Mouse (Mus musculus): ENCODE measurements around the gene Kcnab2. TPM values are rescaled to one million over a fixed set of nuclear protein-coding genes. Genes with fewer than 3 reads are reported as not detected.

Kcnab2 gene
- polyA plus RNA-seq, 1 experiment from 2014 or later: 5.8 TPM

DNA sequence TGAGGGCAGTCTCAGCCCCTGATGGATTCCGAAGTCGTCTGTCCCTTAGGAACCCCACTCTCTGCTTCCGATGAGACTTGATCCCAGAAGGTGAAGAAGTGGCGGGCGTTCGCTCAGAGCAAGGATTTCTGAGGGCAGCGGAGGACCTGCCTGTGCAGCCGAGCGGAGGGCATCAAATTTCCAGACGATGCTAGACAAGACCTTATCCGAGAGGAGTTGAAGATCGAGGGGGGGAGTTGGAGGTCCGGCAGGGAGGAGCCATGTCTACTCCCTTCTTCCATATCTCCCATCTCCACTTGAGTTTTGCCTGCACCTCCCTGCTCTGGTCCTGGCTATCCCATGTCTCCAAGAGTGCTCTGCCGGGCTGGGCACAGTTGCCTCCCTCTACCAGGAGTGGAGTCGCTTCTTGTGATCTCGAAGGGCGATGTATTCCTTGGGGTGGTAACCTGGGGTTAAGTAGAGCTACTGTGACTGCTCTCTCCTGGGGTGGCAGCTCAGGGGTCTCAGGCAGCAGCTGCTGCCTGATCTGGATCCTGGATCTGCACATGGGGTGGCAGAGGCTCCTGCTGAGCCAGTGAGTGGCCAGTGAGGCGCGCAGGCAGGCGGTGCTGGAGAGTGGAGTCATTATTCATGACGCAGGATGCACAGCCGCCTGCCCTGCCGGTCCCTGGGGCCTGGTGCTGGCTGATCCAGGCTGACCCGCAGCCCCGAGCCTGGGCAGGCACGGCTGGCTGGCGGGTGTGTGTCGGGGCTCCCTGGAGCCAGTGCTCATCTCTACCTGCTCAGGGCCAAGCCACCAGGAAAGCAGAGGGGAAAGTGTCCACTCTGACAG, 59.2 kb downstream of the Kcnab2 start:
- Histone ChIP-seq H3K27me3 (ENCODE audit: control insufficient read depth, insufficient read depth, low read length) (no peaks in the 10 kb centered on the region), H3K4me1 (ENCODE audit: control insufficient read depth, insufficient read depth, low read length) (no peaks in the 10 kb centered on the region), H3K9ac (ENCODE audit: low read length) (no peak overlapping the region), H3K9me3 (replicated peaks; ENCODE audit: control insufficient read depth, low read length) (no peaks in the 10 kb centered on the region), H3K4me3 (replicated peaks; ENCODE audit: low read length) (no peak overlapping the region), H3K27ac (ENCODE audit: low read length) (no peak overlapping the region), H3K4me2 (ENCODE audit: low read depth, low read length) (no peak overlapping the region), H3K36me3 (ENCODE audit: control insufficient read depth, insufficient read depth, low read length) (no peaks in the 10 kb centered on the region)
- 39% methylated on average over 28 of the region's 28 CpGs for WGBS
- no peak for ATAC-seq (ENCODE audit: insufficient read depth, low FRiP score)

DNA sequence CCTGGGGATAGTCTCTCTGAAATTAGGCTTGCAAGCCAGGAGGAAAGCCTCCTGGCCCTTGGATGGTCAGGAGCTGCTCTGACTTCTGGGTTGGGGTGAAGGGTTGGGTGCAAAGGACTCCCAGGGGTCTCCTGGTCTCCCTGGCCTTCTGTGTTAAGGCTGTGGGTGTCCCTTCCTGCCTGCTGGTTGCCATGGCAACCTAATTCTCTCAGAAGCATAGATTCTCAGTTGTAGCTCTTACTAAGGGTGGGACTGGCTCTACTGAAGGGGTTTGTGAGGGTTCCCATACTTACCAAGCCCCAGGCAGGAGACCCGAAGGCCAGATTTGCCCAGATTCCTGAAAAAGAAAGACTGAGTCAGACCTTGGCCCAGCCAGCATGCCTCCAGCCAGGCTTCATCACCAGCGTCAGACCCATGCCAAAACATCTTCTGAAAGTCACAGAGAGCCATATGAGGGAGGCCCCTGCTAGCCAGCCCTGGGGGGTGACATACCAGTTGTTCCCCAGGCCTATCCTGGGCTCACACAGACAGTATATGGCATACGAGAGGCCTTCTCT, 65.1 kb downstream of the Kcnab2 start:
- H3K4me2 ChIP-seq (ENCODE audit: low read depth, low read length): no peak overlapping the region
- no peaks in the 10 kb centered on the region for H3K9me3 ChIP-seq (replicated peaks; ENCODE audit: control insufficient read depth, low read length)
- H3K4me3 ChIP-seq (replicated peaks; ENCODE audit: low read length): no peak overlapping the region
- WGBS: 82% methylated on average over 3 of the region's 3 CpGs
- no peaks in the 10 kb centered on the region for H3K27me3 ChIP-seq (ENCODE audit: control insufficient read depth, insufficient read depth, low read length)
- H3K27ac ChIP-seq (ENCODE audit: low read length): no peak overlapping the region
- ATAC-seq (ENCODE audit: insufficient read depth, low FRiP score): no peak
- H3K4me1 ChIP-seq (ENCODE audit: control insufficient read depth, insufficient read depth, low read length): no peaks in the 10 kb centered on the region
- no peak overlapping the region for H3K9ac ChIP-seq (ENCODE audit: low read length)
- H3K36me3 ChIP-seq (ENCODE audit: control insufficient read depth, insufficient read depth, low read length): no peaks in the 10 kb centered on the region

DNA sequence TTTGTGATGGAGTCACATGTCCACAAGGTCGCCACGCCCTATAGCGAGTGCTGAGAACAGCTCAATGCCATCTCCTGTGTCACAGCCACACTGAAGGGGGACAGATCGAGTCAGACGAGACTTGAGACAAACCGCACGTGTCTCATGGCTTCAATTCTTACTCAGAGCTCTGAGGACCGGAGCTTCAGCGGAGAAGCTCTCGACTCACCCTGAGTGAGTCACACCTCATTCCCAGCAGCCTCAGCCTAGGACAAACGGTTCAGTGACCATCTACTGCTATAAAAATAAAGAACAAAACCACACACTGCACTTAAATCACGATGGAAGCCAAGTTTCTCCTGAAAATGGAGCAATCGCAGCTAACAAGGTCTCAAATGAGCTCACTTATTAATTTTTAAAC, 66.7 kb downstream of the Kcnab2 start:
- no peaks in the 10 kb centered on the region for H3K9me3 ChIP-seq (replicated peaks; ENCODE audit: control insufficient read depth, low read length)
- no peak overlapping the region for H3K4me2 ChIP-seq (ENCODE audit: low read depth, low read length)
- no peak overlapping the region for H3K27ac ChIP-seq (ENCODE audit: low read length)
- no peaks in the 10 kb centered on the region for H3K27me3 ChIP-seq (ENCODE audit: control insufficient read depth, insufficient read depth, low read length)
- no peak overlapping the region for H3K9ac ChIP-seq (ENCODE audit: low read length)
- no peaks in the 10 kb centered on the region for H3K36me3 ChIP-seq (ENCODE audit: control insufficient read depth, insufficient read depth, low read length)
- WGBS: 72% methylated on average over 13 of the region's 13 CpGs
- H3K4me3 ChIP-seq (replicated peaks; ENCODE audit: low read length): no peak overlapping the region
- no peaks in the 10 kb centered on the region for H3K4me1 ChIP-seq (ENCODE audit: control insufficient read depth, insufficient read depth, low read length)
- ATAC-seq (ENCODE audit: insufficient read depth, low FRiP score): no peak

DNA sequence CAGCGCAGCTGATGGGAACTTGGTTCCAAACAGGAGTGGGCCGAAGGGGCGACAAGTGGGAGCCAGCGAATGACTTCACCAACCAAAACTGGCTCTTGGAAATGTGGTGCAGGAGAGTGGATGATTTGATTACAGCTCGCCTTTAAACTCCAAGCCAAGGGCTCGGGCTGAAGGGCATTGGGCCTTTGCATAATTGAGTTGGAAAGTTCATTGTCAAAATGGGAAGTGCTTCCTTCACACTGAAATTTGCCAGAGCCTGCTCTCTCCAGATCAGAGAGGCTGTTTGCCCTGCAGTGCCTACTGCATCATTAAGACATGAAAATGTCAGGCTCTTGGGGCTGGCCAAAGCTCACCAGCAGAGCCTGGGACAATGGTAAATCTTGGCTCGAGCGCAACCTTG, 71.1 kb downstream of the Kcnab2 start:
- 71% methylated on average over 8 of the region's 8 CpGs for WGBS
- Histone ChIP-seq H3K4me2 (ENCODE audit: low read depth, low read length) (no peak overlapping the region), H3K36me3 (ENCODE audit: control insufficient read depth, insufficient read depth, low read length) (no peaks in the 10 kb centered on the region), H3K9ac (ENCODE audit: low read length) (no peak overlapping the region), H3K4me3 (replicated peaks; ENCODE audit: low read length) (no peak overlapping the region), H3K9me3 (replicated peaks; ENCODE audit: control insufficient read depth, low read length) (no peaks in the 10 kb centered on the region), H3K27ac (ENCODE audit: low read length) (no peak overlapping the region), H3K4me1 (ENCODE audit: control insufficient read depth, insufficient read depth, low read length) (no peaks in the 10 kb centered on the region), H3K27me3 (ENCODE audit: control insufficient read depth, insufficient read depth, low read length) (no peaks in the 10 kb centered on the region)
- ATAC-seq (ENCODE audit: insufficient read depth, low FRiP score): no peak

DNA sequence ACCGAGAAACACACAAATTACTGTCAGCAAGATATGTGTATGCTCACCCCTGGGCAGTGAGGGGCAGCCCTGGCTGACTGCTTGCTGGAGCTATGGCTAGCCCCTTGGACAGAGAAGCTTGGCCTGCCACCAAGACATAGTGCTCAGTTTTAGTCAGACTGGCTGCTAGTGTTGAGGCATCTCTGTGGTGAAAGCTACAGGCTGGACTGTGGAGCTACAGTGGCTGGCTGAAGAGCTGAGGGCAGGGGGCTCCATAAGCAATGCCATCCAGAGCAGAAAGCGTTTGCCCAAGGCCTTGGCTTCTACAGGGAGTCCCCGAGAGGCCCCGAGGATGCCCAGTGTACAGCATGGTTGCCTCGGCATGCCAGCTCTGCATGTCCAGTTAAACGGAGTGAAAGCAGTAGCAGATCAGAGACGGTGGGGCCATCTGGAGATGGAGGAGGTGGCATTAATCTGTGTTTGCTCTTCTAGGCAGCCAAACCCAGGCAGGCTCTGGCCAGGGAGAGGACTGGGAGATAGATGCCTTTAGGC, 71.9 kb downstream of the Kcnab2 start:
- H3K4me1 ChIP-seq (ENCODE audit: control insufficient read depth, insufficient read depth, low read length): no peaks in the 10 kb centered on the region
- ATAC-seq (ENCODE audit: insufficient read depth, low FRiP score): no peak
- no peak overlapping the region for H3K27ac ChIP-seq (ENCODE audit: low read length)
- H3K4me2 ChIP-seq (ENCODE audit: low read depth, low read length): no peak overlapping the region
- WGBS: 66% methylated on average over 7 of the region's 7 CpGs
- H3K9me3 ChIP-seq (replicated peaks; ENCODE audit: control insufficient read depth, low read length): no peaks in the 10 kb centered on the region
- no peaks in the 10 kb centered on the region for H3K36me3 ChIP-seq (ENCODE audit: control insufficient read depth, insufficient read depth, low read length)
- H3K4me3 ChIP-seq (replicated peaks; ENCODE audit: low read length): no peak overlapping the region
- H3K9ac ChIP-seq (ENCODE audit: low read length): no peak overlapping the region; the same call in 1 of the 2 replicates
- H3K27me3 ChIP-seq (ENCODE audit: control insufficient read depth, insufficient read depth, low read length): no peaks in the 10 kb centered on the region

DNA sequence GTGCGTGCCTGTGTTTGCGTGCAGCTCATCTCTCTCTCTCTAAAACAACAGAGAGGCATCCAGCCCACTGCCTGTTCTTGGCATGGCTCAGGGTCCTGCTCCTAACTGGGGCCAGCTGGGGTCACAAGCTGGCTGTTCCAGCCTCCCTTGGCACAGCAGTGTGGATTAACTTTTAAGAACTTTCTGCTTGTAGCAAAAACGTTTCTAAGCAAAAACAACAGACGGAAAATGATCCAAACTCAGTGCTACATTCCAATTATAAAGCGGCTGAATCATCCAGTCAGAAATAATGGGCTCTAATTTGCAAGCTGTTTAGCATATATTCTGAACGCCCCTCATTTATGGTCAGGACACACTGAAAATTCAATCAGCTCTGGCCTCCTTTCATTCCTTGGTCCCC, 72.5 kb downstream of the Kcnab2 start:
- Histone ChIP-seq H3K27ac (ENCODE audit: low read length) (no peak overlapping the region), H3K9me3 (replicated peaks; ENCODE audit: control insufficient read depth, low read length) (no peaks in the 10 kb centered on the region), H3K36me3 (ENCODE audit: control insufficient read depth, insufficient read depth, low read length) (no peaks in the 10 kb centered on the region), H3K27me3 (ENCODE audit: control insufficient read depth, insufficient read depth, low read length) (no peaks in the 10 kb centered on the region), H3K9ac (ENCODE audit: low read length) (no peak overlapping the region), H3K4me1 (ENCODE audit: control insufficient read depth, insufficient read depth, low read length) (no peaks in the 10 kb centered on the region), H3K4me3 (replicated peaks; ENCODE audit: low read length) (no peak overlapping the region), H3K4me2 (ENCODE audit: low read depth, low read length) (no peak overlapping the region)
- ATAC-seq (ENCODE audit: insufficient read depth, low FRiP score): no peak
- WGBS: 74% methylated on average over 6 of the region's 6 CpGs

DNA sequence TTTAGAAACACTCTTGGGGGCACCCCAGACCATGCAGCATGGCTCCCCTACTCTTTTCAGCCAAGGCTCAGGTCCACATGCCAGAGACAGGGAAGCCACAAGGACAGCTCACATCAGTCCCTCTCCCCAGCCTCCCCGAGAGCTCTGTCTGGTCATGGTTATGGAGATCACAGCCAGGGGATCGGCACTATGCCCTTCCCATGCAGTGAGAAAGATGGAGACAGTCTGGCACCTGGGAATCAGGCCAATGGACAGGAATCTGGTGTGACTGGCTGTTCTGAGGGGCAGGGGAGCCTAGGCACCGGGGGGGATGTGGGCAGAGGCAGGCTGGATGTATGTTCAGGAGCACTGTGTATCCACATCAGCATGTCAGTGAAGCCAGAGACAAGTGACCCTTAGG, 78.7 kb downstream of the Kcnab2 start:
- H3K27ac ChIP-seq (ENCODE audit: low read length): no peak overlapping the region
- no peak for ATAC-seq (ENCODE audit: insufficient read depth, low FRiP score)
- H3K9me3 ChIP-seq (replicated peaks; ENCODE audit: control insufficient read depth, low read length): no peaks in the 10 kb centered on the region
- no peaks in the 10 kb centered on the region for H3K4me1 ChIP-seq (ENCODE audit: control insufficient read depth, insufficient read depth, low read length)
- H3K9ac ChIP-seq (ENCODE audit: low read length): no peak overlapping the region
- H3K36me3 ChIP-seq (ENCODE audit: control insufficient read depth, insufficient read depth, low read length): no peaks in the 10 kb centered on the region
- H3K4me3 ChIP-seq (replicated peaks; ENCODE audit: low read length): no peak overlapping the region
- H3K4me2 ChIP-seq (ENCODE audit: low read depth, low read length): no peak overlapping the region
- no peaks in the 10 kb centered on the region for H3K27me3 ChIP-seq (ENCODE audit: control insufficient read depth, insufficient read depth, low read length)
- WGBS: 78% methylated on average over 3 of the region's 3 CpGs

DNA sequence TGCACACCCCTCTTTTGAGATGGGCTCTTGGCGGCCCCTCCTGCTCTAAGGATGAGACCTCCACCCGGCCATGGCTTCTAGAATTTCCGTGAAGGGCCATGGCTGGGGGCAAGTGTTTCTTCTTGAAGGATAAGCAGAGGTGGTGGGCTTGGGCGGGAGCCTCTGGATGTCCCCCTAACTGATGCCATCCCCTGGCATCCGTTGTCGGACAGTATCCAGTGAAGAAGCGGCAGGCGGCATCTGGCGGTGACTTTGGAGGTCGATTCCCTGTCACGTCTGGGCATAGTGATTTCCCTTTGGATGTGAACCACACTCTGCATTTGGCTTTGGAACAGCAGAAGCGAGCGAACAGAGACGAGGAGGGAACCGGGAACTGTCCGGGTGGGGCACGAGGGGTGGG, 85.0 kb downstream of the Kcnab2 start:
- no peaks in the 10 kb centered on the region for H3K27me3 ChIP-seq (ENCODE audit: control insufficient read depth, insufficient read depth, low read length)
- no peaks in the 10 kb centered on the region for H3K4me1 ChIP-seq (ENCODE audit: control insufficient read depth, insufficient read depth, low read length)
- H3K9me3 ChIP-seq (replicated peaks; ENCODE audit: control insufficient read depth, low read length): no peaks in the 10 kb centered on the region
- H3K27ac ChIP-seq (ENCODE audit: low read length): no peak overlapping the region
- WGBS: 87% methylated on average over 17 of the region's 17 CpGs
- H3K9ac ChIP-seq (ENCODE audit: low read length): no peak overlapping the region
- no peak for ATAC-seq (ENCODE audit: insufficient read depth, low FRiP score)
- H3K4me2 ChIP-seq (ENCODE audit: low read depth, low read length): no peak overlapping the region
- H3K4me3 ChIP-seq (replicated peaks; ENCODE audit: low read length): no peak overlapping the region
- no peaks in the 10 kb centered on the region for H3K36me3 ChIP-seq (ENCODE audit: control insufficient read depth, insufficient read depth, low read length)

DNA sequence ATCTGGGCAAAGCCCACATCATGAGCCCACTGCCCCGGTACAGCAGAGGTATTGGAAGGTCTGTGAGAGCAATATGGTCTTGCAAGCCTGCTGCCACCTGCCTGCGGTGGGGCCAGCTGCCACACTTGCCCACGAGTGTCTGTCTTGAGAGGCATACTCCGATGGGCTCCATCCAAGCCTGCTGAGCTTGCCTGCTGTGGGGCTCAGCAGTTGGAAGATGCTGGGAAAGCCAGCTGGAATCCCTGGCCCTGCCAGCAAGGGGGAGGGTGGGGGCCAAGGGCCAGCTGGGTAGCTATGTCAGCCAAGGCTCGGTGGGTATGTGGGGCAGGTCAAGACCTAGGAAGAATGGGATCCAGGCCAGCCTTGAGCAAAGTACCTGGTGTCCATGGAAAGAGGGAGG, 85.5 kb downstream of the Kcnab2 start:
- no peak for ATAC-seq (ENCODE audit: insufficient read depth, low FRiP score)
- 68% methylated on average over 5 of the region's 5 CpGs for WGBS
- no peak overlapping the region for H3K4me3 ChIP-seq (replicated peaks; ENCODE audit: low read length)

More for the DNA sequence above, 85.5 kb downstream of the Kcnab2 start:
- H3K4me1 ChIP-seq (ENCODE audit: control insufficient read depth, insufficient read depth, low read length): no peaks in the 10 kb centered on the region
- H3K9me3 ChIP-seq (replicated peaks; ENCODE audit: control insufficient read depth, low read length): no peaks in the 10 kb centered on the region
- H3K9ac ChIP-seq (ENCODE audit: low read length): no peak overlapping the region
- no peak overlapping the region for H3K27ac ChIP-seq (ENCODE audit: low read length)
- H3K4me2 ChIP-seq (ENCODE audit: low read depth, low read length): no peak overlapping the region
- H3K27me3 ChIP-seq (ENCODE audit: control insufficient read depth, insufficient read depth, low read length): no peaks in the 10 kb centered on the region
- H3K36me3 ChIP-seq (ENCODE audit: control insufficient read depth, insufficient read depth, low read length): no peaks in the 10 kb centered on the region
